Mouse (Mus musculus): Measurements from ENCODE around the gene Gas1.
A peak's percentile ranks its signal among the peaks of the same experiment; 100 is the strongest.

Gene Gas1

DNA sequence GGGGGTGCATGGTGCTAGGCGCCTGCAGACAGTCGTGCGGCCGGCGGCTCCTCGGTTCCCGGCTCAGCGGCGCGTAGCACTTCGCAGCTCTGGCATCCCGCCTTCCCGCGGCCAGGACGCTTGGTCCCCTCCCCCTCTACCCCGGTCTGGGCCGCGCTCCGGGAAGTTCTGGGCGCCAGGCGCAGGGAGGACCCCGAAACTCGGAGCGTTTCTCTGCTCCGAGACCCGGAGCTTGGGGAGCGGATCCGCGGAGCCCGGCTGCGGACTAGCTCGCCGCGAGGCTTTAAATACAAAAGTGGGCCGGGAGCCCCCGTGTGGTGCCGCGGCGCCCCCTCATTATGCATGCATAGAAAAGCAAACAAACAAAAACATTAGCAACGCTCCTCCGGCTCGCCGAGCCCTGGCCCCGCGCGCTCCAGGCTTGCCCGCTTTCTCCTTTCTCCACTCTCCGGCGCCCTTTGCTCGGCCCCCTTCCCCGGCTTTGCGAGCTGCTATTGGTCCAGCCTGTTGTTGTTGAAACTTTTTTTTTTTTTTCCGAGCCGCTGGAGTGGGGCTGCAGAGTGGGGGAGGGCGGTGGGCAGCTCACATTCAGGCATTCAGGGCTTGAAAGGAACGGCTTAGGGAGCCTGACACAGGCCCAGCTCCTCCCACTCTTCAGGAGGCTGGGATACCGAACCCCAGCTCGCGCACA is at the start of gene Gas1:
TSS of gene Gas1 (minus strand) at position 260 of the 691 bp plus-strand sequence.
- DNase-seq = peak; percentile 33 to 39

DNA sequence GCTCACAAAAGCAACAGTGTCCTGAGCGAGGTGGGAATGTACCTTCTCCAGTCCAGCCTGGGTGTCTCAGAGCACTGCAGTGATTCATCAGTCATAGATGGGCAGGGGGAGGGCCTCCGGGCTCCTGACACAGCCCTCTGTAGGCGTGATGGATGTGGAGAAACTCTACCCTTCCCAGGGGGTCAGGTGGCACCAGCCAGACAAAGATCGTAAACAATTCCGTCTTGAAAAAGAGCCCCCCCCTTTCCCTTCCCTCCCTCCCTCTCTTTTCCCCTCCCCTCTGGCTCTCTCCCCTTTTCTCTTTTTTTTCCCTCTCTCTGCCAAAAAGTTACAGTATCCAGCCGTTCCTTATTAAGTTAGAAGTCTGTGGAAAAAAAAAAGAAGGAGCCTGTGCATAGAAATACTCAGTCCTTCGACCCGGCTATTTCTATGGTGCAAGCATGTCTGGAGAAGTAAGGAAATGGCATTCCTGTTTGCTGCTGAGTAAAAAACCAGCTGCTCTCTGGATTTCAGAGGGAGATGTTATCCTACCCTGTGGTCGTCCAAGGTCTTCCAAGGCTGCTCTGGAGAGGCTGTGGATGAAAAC is 49.2 kb upstream of the Gas1 start:
- DNase-seq = no peak

DNA sequence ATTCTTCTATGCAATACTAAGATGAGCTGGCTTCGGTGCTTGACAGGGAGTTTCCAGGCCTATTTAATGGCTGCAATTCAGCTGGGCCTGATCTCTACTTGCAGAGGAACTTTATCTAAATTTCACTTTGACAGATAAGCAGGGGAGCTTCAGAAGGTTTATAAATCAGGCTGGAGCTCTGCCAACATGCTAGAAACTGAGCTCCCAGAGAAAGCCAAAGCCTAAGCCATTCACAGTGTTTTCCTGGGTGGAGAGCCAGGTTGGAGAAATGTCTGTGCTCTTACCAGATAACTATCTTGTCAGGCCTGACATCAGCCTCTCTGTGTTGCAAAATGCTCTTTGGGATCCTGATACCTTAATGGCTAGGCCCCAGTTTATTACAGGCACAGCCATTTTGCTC is 48.6 kb upstream of the Gas1 start:
- DNase-seq = no peak

DNA sequence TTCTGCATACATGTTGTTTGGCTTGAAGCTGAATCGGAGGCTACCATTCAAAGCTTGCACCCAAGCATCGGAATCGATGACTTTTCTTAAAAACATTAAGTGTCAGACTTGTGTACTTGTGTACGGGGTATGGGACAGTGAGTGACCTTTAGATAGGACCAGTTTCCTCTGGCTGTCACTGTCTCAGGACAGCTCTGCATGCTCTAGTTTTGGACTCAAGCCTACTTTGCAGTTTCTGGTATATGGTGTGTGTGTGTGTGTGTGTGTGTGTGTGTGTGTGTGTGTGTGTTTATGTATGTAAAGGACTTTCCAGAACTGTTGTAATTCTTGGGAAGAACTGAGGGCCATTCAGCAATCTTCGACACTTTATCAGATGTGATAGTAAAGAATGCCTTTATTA is 48.1 kb upstream of the Gas1 start:
- no peak for DNase-seq

DNA sequence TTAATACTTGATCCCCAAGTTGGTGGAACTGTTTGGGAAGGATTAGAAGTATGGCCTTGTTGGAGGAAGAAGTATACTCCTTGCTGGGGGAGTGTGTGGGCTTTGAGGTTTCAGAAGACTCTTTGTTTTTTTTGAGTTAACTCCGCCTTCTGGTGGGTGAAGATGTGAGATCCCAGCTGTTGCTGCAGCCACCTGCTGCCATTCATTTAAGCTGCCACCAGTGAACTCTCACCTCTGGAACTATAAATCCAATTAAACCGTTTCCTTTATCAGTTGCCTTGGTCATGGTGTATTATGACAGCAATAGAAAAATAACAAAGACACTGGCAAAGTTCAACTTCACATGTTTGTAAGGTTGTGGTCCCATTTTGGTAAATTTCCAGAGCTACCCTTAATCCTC is 46.6 kb upstream of the Gas1 start:
- DNase-seq = no peak

DNA sequence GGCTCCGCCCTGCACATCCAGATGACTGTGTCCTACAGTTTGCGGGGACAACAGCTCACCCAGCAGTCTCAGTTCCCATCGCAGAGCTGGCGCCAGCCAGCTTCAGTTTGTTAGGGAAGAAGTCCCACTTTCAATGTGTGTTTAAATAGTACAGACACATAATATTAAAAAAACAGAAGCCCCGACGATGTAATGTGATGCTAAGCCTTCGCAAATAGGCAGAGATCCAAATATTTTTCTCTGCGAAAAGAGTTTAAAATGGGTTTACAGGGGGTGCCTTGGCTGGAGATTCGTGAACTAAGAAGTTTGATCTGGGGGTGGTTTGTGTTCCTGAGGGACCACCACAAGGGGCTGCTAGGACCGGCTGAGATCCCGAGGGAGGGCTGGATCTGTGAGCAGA is 45.2 kb upstream of the Gas1 start:
- DNase-seq = no peak

DNA sequence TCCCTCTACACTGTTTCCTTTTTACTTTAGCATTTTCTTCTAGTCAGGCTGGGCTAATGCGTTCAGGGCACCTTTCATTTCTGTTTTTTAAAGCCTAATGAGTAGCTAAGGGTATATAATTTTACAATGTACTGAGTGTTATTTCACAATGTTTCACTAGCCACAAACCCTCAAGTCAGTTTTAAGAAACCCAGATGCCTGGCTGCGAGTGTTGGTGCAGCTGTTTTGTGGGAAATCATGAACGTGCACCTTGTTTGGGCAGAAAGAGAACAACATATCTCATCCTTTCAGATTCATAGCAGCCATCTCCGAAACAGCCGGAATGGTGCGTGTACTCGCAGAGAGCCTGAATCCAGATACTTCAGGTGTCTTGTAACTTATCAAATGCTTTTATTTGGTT is 36.7 kb upstream of the Gas1 start:
- no peak for DNase-seq

DNA sequence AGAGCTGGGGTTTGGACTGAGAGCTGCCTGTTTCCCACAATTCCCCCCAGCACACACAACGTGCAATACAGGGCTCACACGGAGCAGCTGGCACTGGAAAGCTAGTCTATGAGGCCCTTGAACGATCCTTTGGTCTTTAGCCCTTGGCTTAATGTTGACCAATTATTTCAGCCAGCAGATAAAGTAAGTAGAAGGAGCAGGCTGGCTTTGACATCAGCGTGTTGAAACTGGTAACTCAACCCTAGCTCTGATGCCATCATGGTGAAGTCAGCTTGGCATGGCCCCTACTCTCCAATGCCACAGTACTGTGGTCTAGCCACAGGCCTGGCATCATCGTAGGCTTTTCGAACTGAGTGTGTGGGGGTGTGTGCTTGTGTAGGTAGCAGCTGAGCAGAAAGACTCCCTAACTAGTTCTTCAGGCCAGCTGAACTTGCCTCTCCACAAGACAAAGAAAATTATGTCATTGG is 30.0 kb upstream of the Gas1 start:
- DNase-seq = no peak

DNA sequence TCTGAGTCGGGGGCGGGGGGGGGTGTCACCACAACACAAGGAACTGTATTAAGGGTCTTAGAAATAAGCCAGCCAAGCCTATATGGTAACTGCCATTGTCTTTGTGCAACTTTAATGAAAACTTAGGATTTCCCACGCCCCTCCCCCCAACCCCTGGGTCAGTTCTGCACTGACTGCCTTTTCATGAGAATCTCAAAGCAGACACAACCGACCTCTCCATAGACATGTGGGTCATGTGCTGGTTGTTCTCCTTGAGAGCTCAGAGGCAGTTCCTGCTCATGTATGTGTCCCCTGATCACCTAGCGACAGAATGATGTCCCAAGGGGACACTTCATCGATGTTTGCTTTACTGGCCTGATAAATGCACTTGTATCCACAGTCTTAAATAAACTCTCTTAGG is 27.6 kb upstream of the Gas1 start:
- DNase-seq = no peak

DNA sequence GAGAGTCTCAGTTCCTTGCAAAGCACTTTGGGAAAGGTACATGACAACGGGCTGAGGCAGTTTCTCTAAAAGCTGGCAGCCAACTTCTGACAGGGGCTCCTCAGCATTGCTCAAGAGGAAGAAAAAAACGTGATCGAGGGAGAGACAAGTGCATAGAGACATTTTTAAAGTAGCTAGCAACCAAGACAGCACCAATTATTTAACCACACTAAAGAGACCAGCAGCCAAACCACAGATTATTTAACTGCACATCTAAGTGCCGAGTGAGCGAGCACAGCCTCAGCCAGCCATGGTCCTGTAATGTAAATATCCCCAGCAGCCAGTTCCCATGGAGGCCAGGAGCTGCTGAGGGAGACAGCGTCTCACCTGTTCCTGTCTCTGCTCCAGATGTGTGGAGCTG is 16.1 kb upstream of the Gas1 start:
- DNase-seq = no peak

DNA sequence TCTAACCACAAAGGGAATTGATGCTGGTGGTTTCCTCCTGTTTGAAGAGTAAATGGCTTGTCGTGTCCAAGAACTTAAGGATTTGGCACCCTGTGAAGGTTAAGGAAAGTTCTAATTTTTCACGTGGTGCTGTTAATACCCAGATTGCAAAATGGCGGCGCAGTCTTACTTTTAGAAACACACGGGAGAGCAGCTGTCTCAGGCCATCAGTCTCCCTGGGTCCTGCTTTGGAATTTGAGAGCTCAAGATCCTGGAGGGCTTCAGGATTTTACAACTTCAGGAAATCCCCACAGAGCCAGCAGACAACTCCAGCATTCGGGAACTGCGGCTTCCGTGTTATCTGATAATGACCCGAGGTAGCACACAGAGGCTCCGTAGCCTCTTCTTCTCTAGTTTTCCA is 12.8 kb upstream of the Gas1 start:
- DNase-seq = no peak

DNA sequence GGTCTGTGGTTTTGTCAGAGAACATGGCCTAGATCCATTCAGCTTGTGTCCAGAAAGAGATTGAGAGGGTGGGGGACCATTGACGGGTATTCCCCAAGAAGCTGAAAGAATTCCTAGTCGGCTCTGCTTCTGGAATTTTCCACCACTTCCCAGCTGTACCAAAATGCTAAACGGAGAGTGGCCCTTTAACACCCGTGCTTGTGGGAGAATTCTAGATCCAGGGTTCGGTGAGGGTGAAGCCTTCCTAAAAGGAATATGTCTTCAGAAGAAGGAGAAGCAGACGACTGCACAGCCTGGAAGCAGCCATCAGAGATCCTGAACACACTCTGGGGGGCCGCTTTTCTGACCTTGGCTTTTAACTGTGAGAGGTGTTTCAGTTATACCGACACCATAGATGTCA is 11.8 kb upstream of the Gas1 start:
- no peak for DNase-seq

DNA sequence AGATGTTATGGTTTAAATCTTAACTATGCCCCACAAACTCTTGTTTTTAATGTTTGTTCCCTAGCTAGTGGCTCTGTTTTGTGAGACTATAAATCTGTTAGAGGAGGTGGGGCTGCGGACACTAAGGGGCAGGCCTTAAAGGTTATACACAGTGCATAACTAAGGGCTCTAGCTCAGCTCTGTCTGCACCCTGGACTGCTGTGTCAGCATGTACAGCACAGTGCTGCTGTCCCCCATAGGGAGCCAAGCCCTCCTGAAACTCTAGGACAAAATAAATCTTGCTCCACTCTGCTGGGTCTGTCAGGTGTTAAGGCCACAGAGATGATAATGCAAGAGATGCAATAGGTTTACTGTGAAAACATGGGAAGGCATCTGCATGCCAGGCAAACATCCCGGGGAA is 10.1 kb upstream of the Gas1 start:
- no peak for DNase-seq

DNA sequence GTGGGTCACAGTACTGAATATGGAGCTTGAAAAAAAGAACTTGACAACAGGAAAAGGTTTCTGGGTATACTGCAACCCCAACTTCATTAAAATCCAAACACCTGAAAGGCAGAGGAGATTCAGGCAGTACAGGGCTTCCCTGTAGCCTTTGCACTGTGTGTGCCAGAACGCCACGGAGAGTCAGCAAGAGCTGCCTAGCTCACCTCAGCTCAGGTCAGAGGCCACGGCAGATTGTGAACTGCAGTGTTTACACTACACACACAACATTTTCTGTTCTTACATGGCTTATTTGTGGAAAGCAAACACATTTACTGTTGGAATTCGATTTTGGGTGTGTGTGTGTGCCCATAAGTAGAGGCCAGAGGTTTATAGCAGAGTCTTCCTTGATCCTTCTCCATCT is 5.2 kb upstream of the Gas1 start:
- DNase-seq = no peak

DNA sequence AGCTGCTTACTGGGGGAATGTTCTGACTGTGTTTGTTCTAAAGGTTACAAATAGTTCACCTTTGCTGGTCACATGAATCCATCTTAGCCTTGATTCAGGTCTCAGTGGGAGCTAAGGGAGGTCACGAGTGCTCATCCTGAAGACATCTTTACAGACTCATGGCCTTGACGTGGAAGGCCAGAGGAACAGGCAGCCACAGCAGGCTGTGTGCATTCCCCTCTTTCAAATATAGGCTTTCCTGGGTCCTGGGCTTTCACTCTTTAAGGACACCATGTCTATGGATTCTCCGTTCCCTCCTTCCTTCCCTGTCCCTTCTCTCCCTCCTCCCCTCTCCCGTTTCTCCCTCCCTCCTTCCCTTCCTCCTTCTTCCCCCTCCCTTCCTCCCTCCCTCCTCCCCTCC is 2.5 kb upstream of the Gas1 start:
- DNase-seq = no peak

DNA sequence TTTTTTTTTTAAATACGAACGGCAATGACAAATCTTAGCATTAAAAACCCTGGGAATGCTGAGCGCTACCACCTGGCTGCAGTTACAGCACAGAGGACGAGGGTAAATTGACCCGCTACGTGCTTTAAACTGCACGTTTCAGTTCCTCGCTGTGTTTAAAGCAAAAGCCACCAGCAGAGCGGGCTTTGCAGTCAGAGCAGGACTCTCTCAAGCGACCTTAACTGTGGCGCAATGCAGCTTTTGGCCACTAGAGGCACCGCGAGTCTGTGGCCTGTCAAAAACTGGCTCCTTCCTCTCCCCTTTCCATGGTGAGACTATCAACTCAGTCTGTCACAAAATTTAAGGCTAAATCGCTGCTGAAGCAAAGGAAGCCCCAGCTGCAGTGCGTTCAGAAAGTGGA is 1.3 kb upstream of the Gas1 start:
- peak; percentile 80 to 85 for DNase-seq

DNA sequence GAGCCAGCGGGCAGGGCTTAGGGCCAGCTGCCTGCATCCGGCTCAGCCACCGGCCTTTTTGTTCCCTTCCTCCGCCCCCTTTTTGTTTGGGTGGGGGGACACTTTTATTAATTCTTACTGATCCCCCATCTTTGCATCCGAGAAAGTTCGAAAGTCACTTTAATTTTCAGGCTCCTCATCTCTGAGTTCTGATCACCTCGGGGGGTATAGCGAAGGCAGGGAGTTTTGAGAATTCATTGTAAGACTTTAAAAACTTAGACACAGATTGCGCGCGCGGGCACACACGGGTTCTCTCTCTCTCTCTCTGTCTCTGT is 589 bp upstream of the Gas1 start:
- DNase-seq = no peak

DNA sequence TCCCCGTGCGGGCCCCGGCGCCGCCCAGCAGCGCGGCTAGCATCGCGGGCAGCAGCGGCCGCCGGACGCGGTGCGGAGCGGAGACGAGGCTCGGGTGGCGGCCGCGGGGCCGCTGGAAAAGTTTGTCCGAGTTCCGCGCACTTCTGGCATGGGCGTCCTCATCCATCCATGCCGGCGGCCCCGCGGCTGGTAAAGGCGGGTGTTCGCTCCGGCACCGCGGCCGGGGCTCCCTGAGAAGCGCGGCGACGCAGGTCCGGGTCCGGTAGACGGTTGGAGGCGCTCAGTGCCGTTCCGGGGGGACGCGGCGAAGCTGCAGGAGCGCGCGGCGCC is 424 bp downstream of the Gas1 start:
- DNase-seq = no peak

DNA sequence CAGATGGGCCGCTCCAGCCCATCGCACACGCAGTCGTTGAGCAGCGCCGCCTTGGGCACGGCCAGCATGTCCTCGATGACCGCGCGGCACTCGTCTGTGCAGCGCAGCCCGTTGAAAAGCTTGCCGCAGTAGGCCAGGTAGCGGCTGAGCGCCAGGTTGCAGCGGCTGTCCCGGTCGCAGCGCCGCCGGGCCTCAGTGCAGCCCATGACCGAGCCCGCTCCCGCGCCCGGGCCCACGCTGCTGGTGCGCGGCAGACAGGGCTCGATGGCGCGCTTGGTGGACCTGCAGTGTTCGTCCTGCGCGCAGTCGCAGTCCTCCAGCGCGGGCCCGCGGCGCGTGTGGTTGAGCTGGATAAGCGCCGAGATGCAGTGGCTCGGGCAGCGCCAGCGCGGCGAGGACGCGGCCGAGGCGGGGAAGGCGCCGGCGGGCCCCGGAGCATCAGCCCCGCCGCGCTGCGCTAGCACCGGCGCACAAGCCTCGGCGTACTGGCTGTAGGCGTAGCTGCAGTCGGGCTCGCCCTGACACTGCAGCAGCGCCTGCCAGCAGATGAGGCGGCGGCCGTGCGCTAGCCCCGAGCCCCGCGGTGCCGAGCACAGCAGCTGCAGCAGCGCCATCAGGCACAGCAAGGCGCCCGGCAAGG is 909 bp downstream of the Gas1 start:
- DNase-seq = peak; percentile 9 to 16

DNA sequence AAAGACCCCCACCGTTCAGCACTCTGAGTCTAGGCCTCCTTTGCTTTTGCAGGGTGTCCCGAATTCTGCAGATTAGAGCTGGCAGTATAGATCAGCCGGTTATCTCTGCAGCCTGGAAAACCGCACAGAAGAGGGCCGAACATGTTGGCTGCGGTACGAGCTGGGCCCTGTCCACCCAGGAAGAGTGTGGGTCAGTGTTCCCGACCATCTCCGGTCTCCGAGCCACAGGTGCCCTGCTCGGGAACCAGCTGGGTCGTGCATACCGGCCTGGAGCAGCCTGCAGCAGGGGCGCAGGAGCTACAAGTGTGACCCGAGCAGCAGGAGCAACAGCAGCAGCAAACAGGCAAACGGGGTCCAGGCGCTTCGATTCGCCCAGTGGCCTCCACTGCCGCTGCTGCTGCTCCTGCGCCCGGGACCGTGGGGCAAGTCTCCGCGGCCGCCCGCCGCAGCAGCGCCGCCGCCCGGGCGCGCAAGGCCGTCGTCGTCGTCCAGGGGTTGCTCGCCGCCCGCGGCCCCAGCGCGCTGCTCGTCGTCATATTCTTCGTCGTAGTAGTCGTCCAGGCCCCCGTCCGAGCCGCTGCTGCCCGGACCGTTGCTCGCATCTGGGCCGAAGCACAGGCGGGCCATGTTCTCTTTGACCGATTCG is 1.6 kb downstream of the Gas1 start:
- DNase-seq = peak in 1 of 2 experiments; percentile 4

DNA sequence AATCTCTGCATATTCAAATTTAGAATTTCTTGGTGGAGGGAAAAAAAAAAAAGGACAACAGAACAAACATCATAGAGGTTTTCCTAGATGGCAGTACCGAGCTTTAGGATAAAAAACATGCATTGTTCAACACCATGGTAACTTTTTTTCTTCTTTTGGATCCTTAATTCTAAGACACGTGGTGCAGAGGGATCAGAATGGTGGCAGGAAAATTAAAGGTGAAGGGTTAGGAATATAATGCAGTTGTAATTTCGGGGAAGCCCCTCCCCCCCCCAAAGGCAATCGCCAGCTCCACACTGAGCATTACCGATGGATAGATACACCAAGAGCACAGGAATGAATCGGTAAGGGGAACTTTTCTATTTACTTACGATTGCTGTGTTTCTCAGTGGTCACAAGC is 2.2 kb downstream of the Gas1 start:
- DNase-seq = no peak

DNA sequence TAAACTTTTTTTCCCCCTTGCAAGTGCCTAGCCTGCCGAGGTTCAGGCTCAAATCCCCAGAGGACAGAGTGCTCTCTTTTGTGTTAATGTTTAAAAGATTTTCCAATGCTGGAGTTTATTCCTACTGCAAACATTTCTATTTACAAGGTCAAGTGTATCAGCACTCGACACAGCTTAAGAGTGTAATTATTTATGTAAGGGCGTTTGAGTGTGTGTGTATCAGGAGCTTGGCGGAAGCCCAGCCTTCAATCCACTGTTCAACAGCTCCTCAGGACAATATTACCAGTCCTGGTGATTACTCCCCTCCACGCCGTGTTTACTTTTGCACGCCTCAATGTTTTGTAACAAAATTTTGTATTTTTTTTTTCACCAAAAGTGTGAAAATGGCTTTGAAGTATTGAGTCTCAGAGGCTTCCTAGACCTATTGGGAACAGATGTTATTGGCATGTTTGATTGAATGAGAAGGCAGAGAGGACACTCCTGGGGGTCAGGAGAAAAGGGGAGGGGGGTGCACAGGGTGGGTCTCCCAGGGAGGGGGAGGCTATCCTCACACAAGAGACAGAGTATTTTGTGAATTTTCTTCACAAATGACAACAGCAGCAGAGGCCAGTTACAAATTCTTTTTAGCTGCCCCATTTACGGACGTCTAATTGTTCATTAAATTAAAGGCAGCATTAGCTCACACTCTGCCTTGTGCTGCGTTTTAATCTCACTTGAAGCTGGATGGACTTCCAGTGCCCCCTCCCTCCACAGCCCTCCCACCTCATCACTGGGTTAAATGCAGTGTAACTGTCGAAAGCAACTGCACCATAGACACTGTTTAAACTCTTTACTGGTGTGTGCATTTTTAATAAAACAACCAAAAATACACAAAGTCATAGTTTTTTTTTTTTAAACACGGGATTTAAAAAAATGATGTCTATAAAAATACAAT is 3.3 kb downstream of the Gas1 start:
- DNase-seq = no peak

DNA sequence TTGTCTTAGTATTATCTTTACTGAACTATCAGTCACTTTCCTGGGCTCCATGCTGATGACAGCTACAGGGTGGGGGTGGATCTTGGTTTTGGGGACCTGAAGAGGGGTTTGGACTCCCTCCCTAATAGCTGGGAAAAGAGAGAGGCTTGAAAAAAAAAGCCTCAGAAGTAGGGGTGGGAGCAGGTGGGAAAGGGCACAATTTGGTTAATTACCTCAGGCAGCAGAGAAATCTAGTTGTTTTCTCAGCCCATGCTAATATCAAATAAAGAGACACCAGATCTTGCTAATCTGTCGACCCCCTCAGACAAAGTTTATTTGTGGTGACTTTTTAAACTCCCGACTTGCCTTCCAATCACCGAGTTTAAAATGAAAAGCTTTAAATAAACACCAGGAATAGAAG is 4.0 kb downstream of the Gas1 start:
- no peak for DNase-seq
